Mouse (Mus musculus) central nervous system, embryonic 14 days (tissue): Measurements from ENCODE around the gene Rnase9. TPM values are rescaled to one million over a fixed set of nuclear protein-coding genes. Genes with fewer than 3 reads are reported as not detected.

Experiments used
- polyA plus RNA-seq: library from polyadenylated mRNA; depleted of rRNA; stranded (reverse); fragments of >200 nt; gene quantifications from 2 replicates; pipeline ENCODE4 v1.2.3, GENCODE M21; 2012; rRNA removed

The Rnase9 gene
- polyA plus RNA-seq, result not detected in 2 replicates

DNA sequence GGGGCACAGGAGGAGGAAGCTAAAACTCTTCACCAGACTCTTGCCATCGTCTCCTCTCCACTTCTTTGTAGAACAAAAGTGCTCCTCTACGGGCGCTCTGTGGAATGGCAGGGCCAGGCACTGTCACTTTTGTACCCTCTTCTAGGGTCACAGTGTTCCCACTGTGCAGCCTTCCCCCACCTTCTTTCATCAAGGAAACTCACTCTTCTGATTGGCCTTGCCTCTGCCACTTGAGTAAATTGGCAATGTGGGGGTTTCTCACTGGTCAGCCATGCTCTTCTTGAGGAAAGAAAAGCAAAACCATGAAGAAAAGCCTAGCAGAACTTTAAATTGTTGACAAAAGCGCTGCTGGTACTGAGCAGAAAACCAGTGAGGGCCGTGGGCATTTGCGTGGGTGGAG lies at the start of gene Rnase9:
TSS of gene Rnase9 (minus strand) at position 101 of the 400 bp plus-strand sequence.

DNA sequence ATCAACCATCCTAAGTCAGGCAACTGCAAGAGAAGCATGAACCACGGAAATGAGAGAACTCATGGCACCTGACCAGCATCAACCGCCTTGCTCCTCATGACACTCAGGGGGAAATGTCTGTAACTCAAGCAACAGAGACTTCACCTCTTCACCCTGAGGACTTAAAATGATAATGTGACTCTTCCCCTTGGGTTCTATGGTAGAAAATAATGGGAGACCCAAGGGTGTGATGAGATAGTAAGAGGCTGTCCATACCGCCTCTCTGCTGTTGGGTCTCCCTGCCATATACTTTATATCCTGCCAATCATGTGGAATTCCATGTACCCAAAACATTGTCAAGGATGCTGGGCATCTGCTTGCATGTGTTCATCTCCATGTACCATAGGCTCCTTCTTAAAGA lies 32.7 kb upstream of the Rnase9 start, which contains the start of gene Olfr750:
TSS of gene Olfr750 (minus strand) at position 101 of the 400 bp plus-strand sequence.

DNA sequence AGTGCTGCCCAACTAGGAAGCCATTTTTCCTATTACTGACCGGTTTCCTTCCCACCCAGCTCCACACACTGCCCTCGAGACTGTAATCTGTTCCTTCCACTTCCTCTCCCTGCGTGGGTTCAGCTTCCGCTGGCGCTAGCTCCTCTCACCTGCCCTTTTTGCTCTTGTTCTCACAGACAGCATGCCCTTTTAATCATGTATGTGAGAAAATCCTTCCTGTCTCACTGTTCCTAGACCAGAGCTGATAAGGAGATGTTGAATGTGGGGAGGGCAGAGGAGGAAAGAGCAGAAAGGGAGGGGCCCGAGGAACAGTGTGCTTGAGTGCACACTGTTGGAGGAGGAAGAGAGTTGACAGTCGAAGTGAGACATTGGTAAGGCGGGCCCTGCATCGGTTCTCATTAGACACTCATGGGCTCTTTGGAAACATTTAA lies 15.7 kb upstream of the Rnase9 start, which contains the start of gene Rnase12:
TSS of gene Rnase12 (minus strand) at position 261 of the 431 bp plus-strand sequence.

DNA sequence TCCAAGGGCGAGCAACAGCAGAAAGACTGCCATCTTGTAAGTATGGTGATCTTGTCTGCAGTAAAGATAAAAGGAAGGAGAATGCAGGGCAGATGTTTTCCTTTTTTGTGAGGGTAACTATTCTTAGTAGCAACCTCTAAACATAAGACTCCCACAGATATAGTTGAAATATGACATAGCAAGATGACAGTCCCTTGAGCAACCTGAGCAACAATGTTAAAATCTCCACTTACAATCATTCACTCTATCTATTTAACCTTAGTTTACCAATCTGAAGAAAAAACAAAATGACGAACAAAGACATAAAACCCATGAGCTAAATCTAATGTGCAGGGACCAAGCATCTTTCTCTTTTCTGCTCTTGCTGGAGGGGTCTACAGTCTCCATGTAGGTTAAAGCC lies 8.4 kb upstream of the Rnase9 start, which contains the start of gene Rnase11:
TSS of gene Rnase11 (minus strand) at position 101 of the 400 bp plus-strand sequence.

DNA sequence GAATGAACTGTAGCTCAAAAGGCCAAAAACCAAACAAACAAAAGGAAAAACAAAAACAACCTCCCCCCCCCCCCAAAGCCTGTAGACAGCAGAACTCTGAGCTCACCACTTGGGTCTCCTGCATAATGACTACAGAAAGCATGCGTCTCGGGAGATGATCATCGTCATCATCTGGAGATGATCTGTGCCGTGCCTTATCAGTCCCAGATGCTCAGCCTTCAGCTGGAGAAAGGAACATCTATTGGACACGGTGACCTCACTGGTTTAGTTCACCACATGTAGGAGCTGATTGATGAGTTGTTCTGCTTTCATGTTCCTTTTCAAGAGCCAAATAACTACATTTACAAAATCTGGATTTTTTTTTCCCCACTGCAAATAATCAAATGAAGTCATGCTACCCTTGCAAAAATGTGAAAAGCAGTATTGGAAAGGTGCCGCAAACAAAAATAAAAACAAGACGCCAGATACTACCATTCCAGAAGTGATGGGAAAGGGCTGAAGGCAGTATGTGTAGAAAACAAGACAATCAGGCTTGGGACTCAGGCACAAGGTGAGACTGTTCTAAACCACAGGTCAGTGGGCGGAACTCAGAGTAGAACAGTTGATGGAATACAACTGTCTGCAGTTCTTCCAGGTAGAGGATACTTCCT lies 34.4 kb downstream of the Rnase9 start, which contains the start of gene Rnase10:
TSS of gene Rnase10 (plus strand) at position 600 of the 650 bp plus-strand sequence.

Other genes starting within 250 kb of the Rnase9 start
- gene Ccnb1ip1, start 234.1 kb downstream of the Rnase9 start, polyA plus RNA-seq, result 0.04 and 0.08 TPM in 2 replicates
- gene Parp2, start 234.0 kb downstream of the Rnase9 start, polyA plus RNA-seq, result 81.9 and 85.9 TPM in 2 replicates
- 4.2 and 6.1 TPM in 2 replicates for gene Tep1, start 171.3 kb downstream of the Rnase9 start, polyA plus RNA-seq
- 0.79 and 1.2 TPM in 2 replicates for gene Klhl33, start 144.4 kb downstream of the Rnase9 start, polyA plus RNA-seq
- 122 and 139 TPM in 2 replicates for gene Osgep, start 117.0 kb downstream of the Rnase9 start, polyA plus RNA-seq
- gene Apex1, start 116.9 kb downstream of the Rnase9 start, polyA plus RNA-seq, result 167 and 214 TPM in 2 replicates
- 129 and 137 TPM in 2 replicates for gene Pip4p1, start 111.0 kb downstream of the Rnase9 start, polyA plus RNA-seq
- gene Pnp, start 110.8 kb downstream of the Rnase9 start, polyA plus RNA-seq, result 22.1 and 24.5 TPM in 2 replicates
- gene Gm49342, start 97.4 kb downstream of the Rnase9 start, polyA plus RNA-seq, result 28.5 and 35.7 TPM in 2 replicates
- 0.23 and 0.28 TPM in 2 replicates for gene Pnp2, start 85.9 kb downstream of the Rnase9 start, polyA plus RNA-seq
- gene Rnase10, start 34.1 kb downstream of the Rnase9 start, polyA plus RNA-seq, result 0.04 TPM in 1 of 2 replicates, not detected in the other
- gene Rnase11, start 8.3 kb upstream of the Rnase9 start, polyA plus RNA-seq, result not detected in 2 replicates
- not detected in 2 replicates for gene Rnase12, start 15.8 kb upstream of the Rnase9 start, polyA plus RNA-seq
- not detected in 2 replicates for gene Olfr750, start 32.6 kb upstream of the Rnase9 start, polyA plus RNA-seq
- 14.3 and 24.3 TPM in 2 replicates for gene Rnase4, start 49.2 kb upstream of the Rnase9 start, polyA plus RNA-seq
- 4.3 and 6.9 TPM in 2 replicates for gene Ang, start 49.3 kb upstream of the Rnase9 start, polyA plus RNA-seq
- gene Eddm3b, start 72.6 kb upstream of the Rnase9 start, polyA plus RNA-seq, result not detected in 2 replicates
- gene Rnase6, start 82.0 kb upstream of the Rnase9 start, polyA plus RNA-seq, result 0.35 and 0.66 TPM in 2 replicates
- gene Rnase1, start 104.9 kb upstream of the Rnase9 start, polyA plus RNA-seq, result 0.25 and 0.31 TPM in 2 replicates
- gene Rnase2b, start 120.4 kb upstream of the Rnase9 start, polyA plus RNA-seq, result not detected in 2 replicates
- not detected in 2 replicates for gene Ang2, start 157.3 kb upstream of the Rnase9 start, polyA plus RNA-seq
- gene Ear14, start 161.5 kb upstream of the Rnase9 start, polyA plus RNA-seq, result not detected in 2 replicates
- not detected in 2 replicates for gene Rnase2a, start 214.2 kb upstream of the Rnase9 start, polyA plus RNA-seq